Mouse (Mus musculus) small intestine, adult 2 months (tissue): ENCODE measurements around the gene Polr3gl.

ENCODE experiments used
- CTCF ChIP-seq: fragments of 200-500 bp; IDR thresholded peaks from 2 replicates; pipeline ENCODE4 v1.5.1; 2012; ENCODE audit warnings: low read depth, mild to moderate bottlenecking, control low read depth, inconsistent platforms, low read length, moderate library complexity, mixed read lengths; ENCODE audit not compliant: insufficient replicate concordance, insufficient read length; ENCODE audit errors: extremely low read depth
- POLR2A ChIP-seq: fragments of 200-500 bp; IDR thresholded peaks from 2 replicates; pipeline ENCODE4 v1.6.1; 2012; ENCODE audit warnings: low read depth, mild to moderate bottlenecking, control low read depth, inconsistent platforms, low read length, moderate library complexity

DNA sequence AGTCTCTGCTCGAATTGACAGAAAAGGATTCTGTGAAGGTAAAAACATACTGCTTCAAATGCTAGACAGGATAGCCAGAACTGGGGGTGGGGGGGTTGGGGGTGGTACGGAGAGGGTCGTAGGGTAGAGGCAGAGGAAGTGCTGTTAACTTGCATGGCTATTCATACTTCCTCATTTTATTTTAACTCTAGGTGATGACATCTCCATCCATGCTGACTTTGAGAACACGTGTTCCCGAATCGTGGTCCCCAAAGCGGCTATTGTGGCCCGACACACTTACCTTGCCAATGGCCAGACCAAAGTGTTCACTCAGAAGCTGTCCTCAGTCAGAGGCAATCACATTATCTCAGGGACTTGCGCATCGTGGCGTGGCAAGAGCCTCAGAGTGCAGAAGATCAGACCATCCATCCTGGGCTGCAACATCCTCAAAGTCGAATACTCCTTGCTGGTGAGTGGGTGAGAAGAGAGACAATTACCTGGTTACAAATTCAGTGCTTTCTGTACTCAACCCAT, 34.5 kb downstream of the Polr3gl start:
- TF ChIP-seq CTCF: no peak
- TF ChIP-seq POLR2A: no peak
